Mouse (Mus musculus) midbrain, postnatal 0 days (tissue): ENCODE results near the gene Spint4. TPM values are rescaled to one million over a fixed set of nuclear protein-coding genes. Genes with fewer than 3 reads are reported as not detected.

Experiments used
- ATAC-seq: fragments of 200-750 bp; cut with Nextera tagmentation; 2 replicates; pipeline ENCODE4 v1.8.0; 2017; ENCODE audit warnings: moderate number of reproducible peaks, mild to moderate bottlenecking, moderate TSS enrichment, moderate library complexity; ENCODE audit not compliant: low FRiP score
- DNase-seq: peaks from one replicate; pipeline ENCODE4 v3.0.0-alpha.2; 2015; ENCODE audit warnings: low spot score
- H3K27ac ChIP-seq: fragments of 300-500 bp; sonication (generic); 2 replicates; pipeline ENCODE4 v1.5.1; 2014; ENCODE audit warnings: low read depth, mild to moderate bottlenecking, low read length, mixed read lengths
- H3K27me3 ChIP-seq: fragments of 300-500 bp; sonication (generic); 2 replicates; pipeline ENCODE4 v1.6.1; 2014; ENCODE audit warnings: low read length, control low read depth, mixed read lengths; ENCODE audit not compliant: insufficient read depth
- H3K36me3 ChIP-seq: fragments of 300-500 bp; sonication (generic); 2 replicates; pipeline ENCODE4 v1.6.1; 2014; ENCODE audit warnings: low read length, control low read depth, mixed read lengths; ENCODE audit not compliant: insufficient read depth
- H3K4me1 ChIP-seq: fragments of 300-500 bp; sonication (generic); 2 replicates; pipeline ENCODE4 v1.6.1; 2014; ENCODE audit warnings: mild to moderate bottlenecking, control low read depth, antibody characterized with exemption, low read length, mixed read lengths; ENCODE audit not compliant: insufficient read depth
- H3K4me2 ChIP-seq: fragments of 300-500 bp; sonication (generic); 2 replicates; pipeline ENCODE4 v1.6.1; 2014; ENCODE audit warnings: low read depth, mild to moderate bottlenecking, low read length, mixed read lengths; ENCODE audit not compliant: poor library complexity, severe bottlenecking
- H3K4me3 ChIP-seq: fragments of 300-500 bp; sonication (generic); 2 replicates; pipeline ENCODE4 v1.5.1; 2014; ENCODE audit warnings: low read depth, mild to moderate bottlenecking, low read length, moderate library complexity
- H3K9ac ChIP-seq: fragments of 300-500 bp; sonication (generic); replicated peaks from 2 replicates; pipeline ENCODE4 v1.6.1; 2014; ENCODE audit warnings: mild to moderate bottlenecking, low read length, moderate library complexity, mixed read lengths; ENCODE audit not compliant: poor library complexity, severe bottlenecking
- H3K9me3 ChIP-seq: fragments of 300-500 bp; sonication (generic); 2 replicates; pipeline ENCODE4 v1.6.1; 2016; ENCODE audit warnings: low read length, control low read depth
- CTCF ChIP-seq: IDR thresholded peaks from 2 replicates; pipeline ENCODE4 v1.5.1; 2016; ENCODE audit warnings: antibody characterized with exemption, mild to moderate bottlenecking
- WGBS: fragments of 180-500 bp; shearing (Covaris S2); extraction: QIAGEN DNeasy Blood & Tissue Kit; methylation state at CpG from one replicate; pipeline ENCODE4 v1.1.7; 2014; 5-methylcytosine and 5-hydroxymethylcytosine counted together
- polyA plus RNA-seq: library from polyadenylated mRNA; unstranded; fragments of >200 nt; fragmentation: Nextera tagmentation; extraction: Ambion mirVana; gene quantifications from 2 replicates; pipeline ENCODE4 v1.2.1, GENCODE M21; 2015
- total RNA-seq: library from RNA; depleted of rRNA; stranded (reverse); fragments of >200 nt; gene quantifications from 2 replicates; pipeline ENCODE4 v1.2.3, GENCODE M21; 2014

Gene Spint4
- total and polyA plus RNA-seq, 2 experiments from 2014 or later: not detected

DNA sequence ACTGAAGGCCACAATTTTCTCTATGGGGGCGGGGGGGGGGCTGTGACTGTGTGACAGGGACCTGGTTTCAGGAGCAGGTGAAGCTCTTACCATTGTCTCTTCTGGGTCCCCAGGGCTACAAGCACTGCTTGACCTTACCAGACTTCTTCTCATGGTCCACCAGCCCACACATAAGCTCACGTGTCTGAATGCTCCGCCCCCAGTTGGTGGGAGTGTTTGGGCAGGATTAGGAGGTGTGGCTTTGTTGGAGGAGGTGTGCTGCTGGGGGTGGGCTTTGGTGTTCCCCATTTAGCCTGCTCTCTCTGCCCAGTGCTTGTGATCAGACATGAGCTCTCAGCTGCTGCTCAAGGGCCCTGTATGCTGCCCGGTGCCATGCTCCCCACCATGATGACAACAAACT is 25.0 kb downstream of the Spint4 start:
- Histone ChIP-seq H3K27me3 (no peaks in the 10 kb centered on the region; the same call in 1 of the 2 replicates), H3K9me3 (no peaks in the 10 kb centered on the region), H3K4me1 (no peaks in the 10 kb centered on the region), H3K4me3 (no peak overlapping the region), H3K27ac (no peak overlapping the region), H3K36me3 (no peaks in the 10 kb centered on the region), H3K9ac (no peak overlapping the region), H3K4me2 (no peak overlapping the region)
- ATAC-seq (no peak), DNase-seq (no peak)
- no peak for TF ChIP-seq CTCF
- 63% methylated on average over 4 of the region's 4 CpGs for WGBS

DNA sequence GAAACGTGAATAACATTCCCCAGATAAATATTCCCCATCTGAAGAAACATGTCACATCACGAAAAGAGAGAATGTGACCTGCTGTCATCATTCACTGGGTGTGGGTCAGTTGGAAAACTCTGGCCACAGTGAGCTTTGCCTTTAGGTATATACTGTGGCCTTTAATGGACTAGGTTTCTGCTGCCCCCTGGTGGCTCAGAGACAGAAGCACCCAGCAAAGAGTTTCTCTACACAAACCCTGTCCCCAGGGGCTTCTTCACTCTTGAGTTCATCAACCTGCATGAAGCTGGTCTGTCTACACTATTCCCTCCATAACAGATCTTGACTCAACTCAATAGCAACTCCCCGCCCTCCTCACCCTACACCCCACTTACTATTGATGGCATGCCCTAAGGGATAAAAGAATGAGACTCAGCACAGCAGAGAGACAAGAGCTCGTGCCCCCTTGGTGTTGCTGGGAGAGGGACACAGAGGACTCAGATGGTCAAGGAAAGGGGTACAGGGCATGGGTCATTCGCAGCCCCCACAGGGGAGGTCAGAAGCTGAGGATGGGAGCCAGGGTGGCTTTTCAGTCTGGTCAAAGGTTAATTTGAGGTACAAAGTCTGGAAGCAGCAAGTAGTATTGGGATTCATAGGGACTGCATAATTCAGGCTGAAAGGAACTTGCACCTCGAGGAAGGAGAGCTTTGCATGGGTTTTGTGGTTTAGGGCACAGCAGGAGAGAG is 27.8 kb downstream of the Spint4 start:
- H3K9ac ChIP-seq: no peak overlapping the region
- no peaks in the 10 kb centered on the region for H3K9me3 ChIP-seq
- H3K27me3 ChIP-seq: no peaks in the 10 kb centered on the region; the same call in 1 of the 2 replicates
- ATAC-seq (no peak), DNase-seq (peak; percentile 86)
- H3K27ac ChIP-seq: no peak overlapping the region
- TF ChIP-seq CTCF: peak; percentile 87
- H3K4me1 ChIP-seq: no peaks in the 10 kb centered on the region
- 24% methylated on average over 6 of the region's 6 CpGs for WGBS
- H3K4me2 ChIP-seq: no peak overlapping the region
- H3K36me3 ChIP-seq: no peaks in the 10 kb centered on the region
- H3K4me3 ChIP-seq: no peak overlapping the region

GRCm38 (mm10) chr2:164731719-164732118 is 33.4 kb downstream of the Spint4 start:
- no peaks in the 10 kb centered on the region for H3K36me3 ChIP-seq
- H3K4me2 ChIP-seq: no peak overlapping the region
- WGBS: 87% methylated on average over 5 of the region's 5 CpGs
- no peak for DNase-seq
- H3K4me3 ChIP-seq: no peak overlapping the region
- H3K9ac ChIP-seq: no peak overlapping the region
- TF ChIP-seq CTCF: no peak
- H3K9me3 ChIP-seq: no peaks in the 10 kb centered on the region
- no peak overlapping the region for H3K27ac ChIP-seq
- H3K4me1 ChIP-seq: no peaks in the 10 kb centered on the region
- no peak for ATAC-seq
- no peaks in the 10 kb centered on the region; the same call in 1 of the 2 replicates for H3K27me3 ChIP-seq

DNA sequence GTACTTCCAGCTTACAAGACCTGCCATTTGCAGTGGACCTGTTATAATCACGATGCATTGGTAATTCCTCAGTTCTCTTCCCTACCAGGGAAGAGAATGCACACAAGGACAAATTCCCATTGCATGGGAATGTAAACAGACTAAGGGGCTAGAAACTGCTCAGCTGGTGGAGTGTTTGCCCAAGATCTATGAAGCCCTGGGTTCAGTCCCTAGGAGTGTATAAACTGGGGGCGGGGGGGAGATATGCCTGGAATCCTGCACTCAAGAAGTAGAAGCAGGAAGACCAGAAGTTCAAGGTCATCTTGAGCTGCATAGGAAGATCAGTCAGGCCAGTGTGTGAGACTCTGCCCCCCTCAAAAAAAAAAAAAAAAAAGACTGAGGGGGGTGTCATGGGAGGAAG is 35.0 kb downstream of the Spint4 start:
- Histone ChIP-seq H3K9me3 (no peaks in the 10 kb centered on the region), H3K36me3 (no peaks in the 10 kb centered on the region), H3K27me3 (no peaks in the 10 kb centered on the region), H3K9ac (no peak overlapping the region), H3K4me2 (no peak overlapping the region), H3K4me1 (no peaks in the 10 kb centered on the region), H3K4me3 (no peak overlapping the region), H3K27ac (no peak overlapping the region)
- 84% methylated on average over 2 of the region's 2 CpGs for WGBS
- DNase-seq (no peak), ATAC-seq (no peak)
- TF ChIP-seq CTCF: no peak

- 86% methylated on average over 5 of the region's 5 CpGs for WGBS
- H3K4me1 ChIP-seq: no peaks in the 10 kb centered on the region
- no peaks in the 10 kb centered on the region for H3K27me3 ChIP-seq
- no peak for TF ChIP-seq CTCF
- no peaks in the 10 kb centered on the region for H3K9me3 ChIP-seq
- H3K27ac ChIP-seq: no peak overlapping the region
- no peak overlapping the region for H3K9ac ChIP-seq
- H3K4me3 ChIP-seq: no peak overlapping the region
- no peak overlapping the region for H3K4me2 ChIP-seq
- no peaks in the 10 kb centered on the region for H3K36me3 ChIP-seq
- DNase-seq: no peak
- ATAC-seq: no peak
Measured at GRCm38 (mm10) chr2:164734839-164735238, 36.5 kb downstream of the Spint4 start.

DNA sequence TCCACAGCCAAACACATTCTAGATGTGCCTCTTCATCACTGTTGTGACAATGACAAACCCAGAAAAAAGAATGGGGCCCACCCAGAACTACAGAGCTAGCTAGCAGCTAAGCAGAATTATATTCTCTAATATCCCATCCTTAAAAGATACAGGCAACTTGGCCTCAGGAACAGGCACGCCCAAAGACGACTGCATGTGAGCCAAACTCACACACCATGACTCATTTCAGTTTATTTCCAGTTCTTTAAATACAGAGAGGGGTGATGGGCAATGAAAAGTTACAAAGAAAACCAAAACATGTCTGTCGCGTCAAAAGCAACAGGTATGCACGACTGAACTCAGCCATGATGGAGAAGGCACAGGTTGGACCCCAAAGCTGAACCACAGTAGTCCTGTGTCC is 37.1 kb downstream of the Spint4 start:
- no peak overlapping the region for H3K4me2 ChIP-seq
- no peaks in the 10 kb centered on the region for H3K36me3 ChIP-seq
- no peaks in the 10 kb centered on the region for H3K4me1 ChIP-seq
- no peak overlapping the region for H3K9ac ChIP-seq
- ATAC-seq: no peak
- no peak overlapping the region for H3K27ac ChIP-seq
- no peaks in the 10 kb centered on the region for H3K9me3 ChIP-seq
- no peak for DNase-seq
- no peaks in the 10 kb centered on the region for H3K27me3 ChIP-seq
- TF ChIP-seq CTCF: no peak
- 89% methylated on average over 5 of the region's 5 CpGs for WGBS
- no peak overlapping the region for H3K4me3 ChIP-seq
